Mouse (Mus musculus) forebrain, embryonic 15.5 days (tissue): Measurements from ENCODE around the gene Rtn4rl1. TPM values are rescaled to one million over a fixed set of nuclear protein-coding genes. Genes with fewer than 3 reads are reported as not detected.

Experiments used
- ATAC-seq: fragments of 200-750 bp; cut with Nextera tagmentation; replicated peaks from 2 replicates; pipeline ENCODE4 v1.8.0; 2017; ENCODE audit warnings: mild to moderate bottlenecking, moderate TSS enrichment, moderate library complexity
- H3K27ac ChIP-seq: fragments of 300-500 bp; sonication (generic); replicated peaks from 2 replicates; pipeline ENCODE4 v1.5.1; 2015; ENCODE audit warnings: mild to moderate bottlenecking, inconsistent platforms
- H3K27me3 ChIP-seq: fragments of 300-500 bp; sonication (generic); 2 replicates; pipeline ENCODE4 v1.6.1; 2015; ENCODE audit warnings: inconsistent platforms
- H3K36me3 ChIP-seq: fragments of 300-500 bp; sonication (generic); 2 replicates; pipeline ENCODE4 v1.6.1; 2015; ENCODE audit warnings: mild to moderate bottlenecking, inconsistent platforms
- H3K4me1 ChIP-seq: fragments of 300-500 bp; sonication (generic); 2 replicates; pipeline ENCODE4 v1.6.1; 2015; ENCODE audit warnings: inconsistent platforms
- H3K4me2 ChIP-seq: fragments of 300-500 bp; sonication (generic); replicated peaks from 2 replicates; pipeline ENCODE4 v1.6.1; 2015; ENCODE audit warnings: mild to moderate bottlenecking, inconsistent platforms
- H3K4me3 ChIP-seq: fragments of 300-500 bp; sonication (generic); 2 replicates; pipeline ENCODE4 v1.5.1; 2015; ENCODE audit warnings: mild to moderate bottlenecking, inconsistent platforms
- H3K9ac ChIP-seq: fragments of 300-500 bp; sonication (generic); replicated peaks from 2 replicates; pipeline ENCODE4 v1.6.1; 2015; ENCODE audit warnings: mild to moderate bottlenecking, inconsistent platforms
- H3K9me3 ChIP-seq: fragments of 300-500 bp; sonication (generic); 2 replicates; pipeline ENCODE4 v1.6.1; 2016; ENCODE audit warnings: inconsistent platforms
- WGBS: fragments of 180-500 bp; shearing (Covaris S2); methylation state at CpG from one replicate; pipeline ENCODE4 v1.1.7; 2015; ENCODE audit warnings: mixed read lengths; 5-methylcytosine and 5-hydroxymethylcytosine counted together
- polyA plus RNA-seq: library from polyadenylated mRNA; unstranded; fragments of >200 nt; fragmentation: Nextera tagmentation; extraction: Ambion mirVana; gene quantifications from 2 replicates; pipeline ENCODE4 v1.2.1, GENCODE M21; 2015

Gene Rtn4rl1
- 5.6 and 6.9 TPM in 2 replicates for polyA plus RNA-seq

GRCm38 (mm10) chr11:75193256-75194071, at the start of gene Rtn4rl1:
Rtn4rl1 (plus strand) TSS chr11:75193783.
- ATAC-seq = no peak
- under 1% methylated on average over 74 of the region's 84 CpGs for WGBS
- Histone ChIP-seq H3K4me2 (peak within 1 kb of the TSS; percentile 59), H3K36me3 (no peaks in the 10 kb centered on the region), H3K9me3 (no peaks in the 10 kb centered on the region), H3K27ac (no peak within 1 kb of the TSS; the same call in 1 of the 2 replicates), H3K4me1 (peaks cover 50% of the 10 kb centered on the region), H3K27me3 (peaks cover 54% of the 10 kb centered on the region), H3K9ac (peak within 1 kb of the TSS; percentile 51), H3K4me3 (peak within 1 kb of the TSS; percentile 53)

GRCm38 (mm10) chr11:75145841-75146240, 47.7 kb upstream of the Rtn4rl1 start:
- Histone ChIP-seq H3K27me3 (no peaks in the 10 kb centered on the region), H3K36me3 (peaks cover 35% of the 10 kb centered on the region), H3K9me3 (no peaks in the 10 kb centered on the region), H3K4me3 (no peak overlapping the region), H3K9ac (no peak overlapping the region), H3K4me1 (peaks cover 7% of the 10 kb centered on the region), H3K4me2 (no peak overlapping the region), H3K27ac (no peak overlapping the region)
- no peak for ATAC-seq
- WGBS = 92% methylated on average over 2 of the region's 2 CpGs

- H3K9me3 ChIP-seq = no peaks in the 10 kb centered on the region
- no peak overlapping the region for H3K4me3 ChIP-seq
- no peak overlapping the region for H3K4me2 ChIP-seq
- H3K27me3 ChIP-seq = no peaks in the 10 kb centered on the region
- 31% methylated on average over 11 of the region's 11 CpGs for WGBS
- ATAC-seq = peak; percentile 57; the same call in 1 of the 2 replicates
- no peak overlapping the region for H3K9ac ChIP-seq
- H3K27ac ChIP-seq = peak overlapping the region; percentile 62
- H3K36me3 ChIP-seq = peaks cover 30% of the 10 kb centered on the region
- H3K4me1 ChIP-seq = peaks cover 7% of the 10 kb centered on the region
These were observed 46.3 kb upstream of the Rtn4rl1 start for GRCm38 (mm10) chr11:75147106-75147845.

- ATAC-seq = no peak
- H3K4me3 ChIP-seq = no peak overlapping the region
- H3K4me1 ChIP-seq = peaks cover 7% of the 10 kb centered on the region
- H3K27me3 ChIP-seq = no peaks in the 10 kb centered on the region
- WGBS = 65% methylated on average over 3 of the region's 3 CpGs
- peaks cover 29% of the 10 kb centered on the region for H3K36me3 ChIP-seq
- H3K4me2 ChIP-seq = no peak overlapping the region
- no peaks in the 10 kb centered on the region for H3K9me3 ChIP-seq
- H3K9ac ChIP-seq = no peak overlapping the region
- H3K27ac ChIP-seq = peak overlapping the region; percentile 62
These were observed 45.8 kb upstream of the Rtn4rl1 start for GRCm38 (mm10) chr11:75147846-75148168.

GRCm38 (mm10) chr11:75148332-75149035, 45.1 kb upstream of the Rtn4rl1 start:
- Histone ChIP-seq H3K36me3 (peaks cover 22% of the 10 kb centered on the region), H3K27me3 (no peaks in the 10 kb centered on the region), H3K27ac (0 out of 2 replicates have a peak overlapping the region, but pooled peaks have one; percentile 62), H3K4me2 (no peak overlapping the region), H3K9ac (no peak overlapping the region), H3K4me3 (no peak overlapping the region), H3K4me1 (peaks cover 7% of the 10 kb centered on the region), H3K9me3 (no peaks in the 10 kb centered on the region)
- ATAC-seq = no peak
- WGBS = 90% methylated on average over 10 of the region's 11 CpGs

GRCm38 (mm10) chr11:75150346-75150745, 43.2 kb upstream of the Rtn4rl1 start:
- Histone ChIP-seq H3K27ac (no peak overlapping the region), H3K9ac (no peak overlapping the region), H3K27me3 (no peaks in the 10 kb centered on the region), H3K9me3 (no peaks in the 10 kb centered on the region), H3K4me1 (peaks cover 7% of the 10 kb centered on the region), H3K36me3 (peaks cover 6% of the 10 kb centered on the region; the same call in 1 of the 2 replicates), H3K4me3 (no peak overlapping the region), H3K4me2 (no peak overlapping the region)
- 87% methylated on average over 1 of the region's 1 CpGs for WGBS
- ATAC-seq = no peak

- WGBS = 84% methylated on average over 18 of the region's 18 CpGs
- peaks cover 6% of the 10 kb centered on the region; the same call in 1 of the 2 replicates for H3K36me3 ChIP-seq
- 0 out of 2 replicates have a peak overlapping the region, but pooled peaks have one; percentile 25 for H3K27ac ChIP-seq
- no peaks in the 10 kb centered on the region; the same call in 1 of the 2 replicates for H3K4me1 ChIP-seq
- H3K27me3 ChIP-seq = no peaks in the 10 kb centered on the region
- no peak for ATAC-seq
- H3K9me3 ChIP-seq = no peaks in the 10 kb centered on the region
- no peak overlapping the region for H3K9ac ChIP-seq
- no peak overlapping the region for H3K4me3 ChIP-seq
- no peak overlapping the region for H3K4me2 ChIP-seq
These were observed 40.7 kb upstream of the Rtn4rl1 start for GRCm38 (mm10) chr11:75152603-75153557.

GRCm38 (mm10) chr11:75154053-75154585, 39.5 kb upstream of the Rtn4rl1 start:
- Histone ChIP-seq H3K9me3 (no peaks in the 10 kb centered on the region), H3K27ac (no peak overlapping the region), H3K9ac (no peak overlapping the region), H3K4me1 (no peaks in the 10 kb centered on the region), H3K27me3 (no peaks in the 10 kb centered on the region), H3K4me2 (no peak overlapping the region), H3K36me3 (peaks cover 6% of the 10 kb centered on the region; the same call in 1 of the 2 replicates), H3K4me3 (no peak overlapping the region)
- WGBS = 77% methylated on average over 6 of the region's 6 CpGs
- ATAC-seq = no peak

- H3K27me3 ChIP-seq = no peaks in the 10 kb centered on the region
- 0 out of 2 replicates have a peak overlapping the region, but pooled peaks have one; percentile 24 for H3K27ac ChIP-seq
- 81% methylated on average over 6 of the region's 6 CpGs for WGBS
- peaks cover 8% of the 10 kb centered on the region; the same call in 1 of the 2 replicates for H3K36me3 ChIP-seq
- H3K4me1 ChIP-seq = no peaks in the 10 kb centered on the region
- no peak overlapping the region for H3K4me2 ChIP-seq
- no peak for ATAC-seq
- no peak overlapping the region for H3K4me3 ChIP-seq
- H3K9me3 ChIP-seq = no peaks in the 10 kb centered on the region
- no peak overlapping the region for H3K9ac ChIP-seq
These were observed 37.6 kb upstream of the Rtn4rl1 start for GRCm38 (mm10) chr11:75155985-75156384.

GRCm38 (mm10) chr11:75156416-75156815, 37.2 kb upstream of the Rtn4rl1 start:
- no peak overlapping the region for H3K4me3 ChIP-seq
- H3K9ac ChIP-seq = no peak overlapping the region
- WGBS = 69% methylated on average over 5 of the region's 5 CpGs
- 0 out of 2 replicates have a peak overlapping the region, but pooled peaks have one; percentile 24 for H3K27ac ChIP-seq
- H3K4me2 ChIP-seq = no peak overlapping the region
- no peaks in the 10 kb centered on the region for H3K9me3 ChIP-seq
- peaks cover 2% of the 10 kb centered on the region; the same call in 1 of the 2 replicates for H3K4me1 ChIP-seq
- H3K36me3 ChIP-seq = peaks cover 8% of the 10 kb centered on the region; the same call in 1 of the 2 replicates
- no peak for ATAC-seq
- H3K27me3 ChIP-seq = no peaks in the 10 kb centered on the region
